In genomic region chr7:25781321-25781936, GRCm38 (mm10) we compare ENCODE assay signal across 8 mouse cellular contexts. TPM values are rescaled to one million over a fixed set of nuclear protein-coding genes. Genes with fewer than 3 reads are reported as not detected.
A peak's percentile ranks its signal among the peaks of the same experiment; 100 is the strongest.
DNase-seq lines count a peak whose midpoint lies in the region; ATAC-seq and TF ChIP-seq lines count a peak whose summit lies in the region.

No protein-coding gene starts in this region.

- H3K9ac ChIP-seq in embryonic facial prominence, embryonic 15.5 days: no peak overlapping the region

- TF ChIP-seq POLR2A in spleen, adult 2 months (IDR thresholded peaks at IDR 0.05; ENCODE audit: low read depth, low read length): no peak
- no peak for TF ChIP-seq POLR2A in small intestine, adult 2 months (IDR thresholded peaks at IDR 0.05; ENCODE audit: low read depth, low read length)

- no peaks in the 10 kb centered on the region for H3K27me3 ChIP-seq in spleen, adult 2 months (ENCODE audit: control insufficient read depth, insufficient read depth, low read length)
- no peaks in the 10 kb centered on the region for H3K27me3 ChIP-seq in embryonic facial prominence, embryonic 15.5 days
- no peaks in the 10 kb centered on the region for H3K27me3 ChIP-seq in small intestine, adult 2 months (ENCODE audit: control insufficient read depth, insufficient read depth, low read length)

- H3K9me3 ChIP-seq in embryonic facial prominence, embryonic 15.5 days (replicated peaks): no peaks in the 10 kb centered on the region

- peak; percentile 51; the same call in 1 of the 2 replicates for ATAC-seq in embryonic facial prominence, embryonic 15.5 days (ENCODE audit: insufficient number of reproducible peaks, low FRiP score, low TSS enrichment, low read depth)

- WGBS in spleen, adult 2 months: 3% methylated on average over 33 of the region's 33 CpGs
- 3% methylated on average over 33 of the region's 33 CpGs for WGBS in embryonic facial prominence, embryonic 15.5 days
- 38% methylated on average over 32 of the region's 33 CpGs for WGBS in small intestine, adult 2 months

- H3K4me3 ChIP-seq in spleen, adult 2 months (ENCODE audit: extremely low read depth, insufficient read depth, insufficient read length): peak overlapping the region; percentile 10; the same call in 1 of the 2 replicates
- H3K4me3 ChIP-seq in embryonic facial prominence, embryonic 15.5 days (replicated peaks): peak overlapping the region; percentile 35
- H3K4me3 ChIP-seq in small intestine, adult 2 months (ENCODE audit: low read depth, low read length): peak overlapping the region; percentile 37

- TF ChIP-seq CTCF in spleen, adult 2 months (IDR thresholded peaks at IDR 0.05; ENCODE audit: extremely low read depth, insufficient read depth, insufficient read length, insufficient replicate concordance): no peak
- no peak for TF ChIP-seq CTCF in small intestine, adult 2 months (IDR thresholded peaks at IDR 0.05; ENCODE audit: extremely low read depth, insufficient read length, insufficient replicate concordance, low read depth, low read length)

- H3K36me3 ChIP-seq in spleen, adult 2 months (ENCODE audit: control insufficient read depth, insufficient read depth, low read length): no peaks in the 10 kb centered on the region
- H3K36me3 ChIP-seq in embryonic facial prominence, embryonic 15.5 days: peaks cover 31% of the 10 kb centered on the region
- H3K36me3 ChIP-seq in small intestine, adult 2 months (ENCODE audit: control insufficient read depth, insufficient read depth, low read length): no peaks in the 10 kb centered on the region

- DNase-seq in spleen, adult 2 months (ENCODE audit: low read depth in 1 of 2, low spot score in 2 of 2): no peak
- no peak for DNase-seq in spleen, postnatal 36 days (ENCODE audit: low spot score in 2 of 2)
- peak; percentile 49 for DNase-seq in heart, postnatal 4 days
- DNase-seq in layer of hippocampus, postnatal 10 days (ENCODE audit: low spot score in 2 of 2): peak; percentile 69 to 78
- peak; percentile 39 for DNase-seq in lung, postnatal 36 days
- DNase-seq in B cell, adult 2 months: no peak

- H3K27ac ChIP-seq in spleen, adult 2 months (ENCODE audit: insufficient read depth, low read length): peak overlapping the region; percentile 37
- peak overlapping the region; percentile 92 for H3K27ac ChIP-seq in embryonic facial prominence, embryonic 15.5 days (replicated peaks)
- H3K27ac ChIP-seq in small intestine, adult 2 months (ENCODE audit: insufficient read depth, low read depth, low read length): peak overlapping the region; percentile 66

- peaks cover 7% of the 10 kb centered on the region for H3K4me1 ChIP-seq in spleen, adult 2 months (ENCODE audit: control insufficient read depth, insufficient read depth, insufficient read length)
- H3K4me1 ChIP-seq in embryonic facial prominence, embryonic 15.5 days: peaks cover 34% of the 10 kb centered on the region
- peaks cover 4% of the 10 kb centered on the region; the same call in 1 of the 2 replicates for H3K4me1 ChIP-seq in small intestine, adult 2 months (ENCODE audit: control insufficient read depth, insufficient read depth, insufficient read length, low read length)

- H3K4me2 ChIP-seq in embryonic facial prominence, embryonic 15.5 days (replicated peaks): peak overlapping the region; percentile 63

RNA-seq across cellular contexts. Expression of gene Axl, which starts 7.1 kb away (rescaled TPM):
- 106 and 129 TPM in 2 replicates for polyA plus RNA-seq in spleen, adult 2 months (2012; rRNA removed)
- 112 and 124 TPM in 2 replicates for polyA plus RNA-seq in embryonic facial prominence, embryonic 15.5 days (2015; fragmentation: Nextera tagmentation; extraction: Ambion mirVana)
- total RNA-seq in heart, postnatal 4 days (2021): 10 to 100 TPM; 79.5 to 90.3 TPM
- 10 to 100 TPM; 43.2 to 44.9 TPM for total RNA-seq in layer of hippocampus, postnatal 10 days (2021)
- polyA plus RNA-seq in small intestine, adult 2 months (2012; rRNA removed): 13.2 and 14.4 TPM in 2 replicates

RNA-seq across cellular contexts. Expression of gene Hnrnpul1, which starts 26.9 kb away (rescaled TPM):
- polyA plus RNA-seq in spleen, adult 2 months (2012; rRNA removed): 49.6 and 59.2 TPM in 2 replicates
- 56.8 and 61.0 TPM in 2 replicates for polyA plus RNA-seq in embryonic facial prominence, embryonic 15.5 days (2015; fragmentation: Nextera tagmentation; extraction: Ambion mirVana)
- total RNA-seq in heart, postnatal 4 days (2021): 100 to 1,000 TPM; 147 to 149 TPM
- 100 to 1,000 TPM; 122 to 129 TPM for total RNA-seq in layer of hippocampus, postnatal 10 days (2021)
- 28.9 and 60.2 TPM in 2 replicates for polyA plus RNA-seq in small intestine, adult 2 months (2012; rRNA removed)

RNA-seq across cellular contexts. Expression of gene Cyp2s1, which starts 35.3 kb away (rescaled TPM):
- 2.9 and 3.5 TPM in 2 replicates for polyA plus RNA-seq in spleen, adult 2 months (2012; rRNA removed)
- 6.1 and 7.8 TPM in 2 replicates for polyA plus RNA-seq in embryonic facial prominence, embryonic 15.5 days (2015; fragmentation: Nextera tagmentation; extraction: Ambion mirVana)
- total RNA-seq in heart, postnatal 4 days (2021): 1 to 10 TPM; 7.5 to 8.7 TPM
- 1 to 10 TPM; 2.6 to 4.0 TPM for total RNA-seq in layer of hippocampus, postnatal 10 days (2021)
- 65.6 and 74.2 TPM in 2 replicates for polyA plus RNA-seq in small intestine, adult 2 months (2012; rRNA removed)

Comparison
In these comparisons a context has a peak if more than half of its experiments do, and no peak if none do; other contexts are left out.
1. DNase-seq: peak in heart, postnatal 4 days (single experiment), layer of hippocampus, postnatal 10 days (2 of 2) and lung, postnatal 36 days (single experiment); none in spleen, adult 2 months (0 of 2), spleen, postnatal 36 days (0 of 2) and B cell, adult 2 months (0 of 2).
2. H3K27ac ChIP-seq: peak in every context shown above with its lines; median percentile 92 in embryonic facial prominence, embryonic 15.5 days; 66 in small intestine, adult 2 months; 37 in spleen, adult 2 months.
3. Peak in every context shown above with its lines, with median percentiles within 50 percentile points of each other: H3K4me3 ChIP-seq.